Mouse (Mus musculus) fibroblast of lung, adult 2 months (primary cell): ENCODE results near the gene Klhl22.

ENCODE experiments used
- DNase-seq: peaks from one replicate; pipeline ENCODE4 v3.0.0-alpha.2; 2011; ENCODE audit warnings: low read depth

Gene Klhl22

GRCm38 (mm10) chr16:17802456-17802838, 43.0 kb downstream of the Klhl22 start:
- no peak for DNase-seq

GRCm38 (mm10) chr16:17802839-17803674, 43.6 kb downstream of the Klhl22 start:
- no peak for DNase-seq

GRCm38 (mm10) chr16:17803675-17804448, 44.4 kb downstream of the Klhl22 start:
- no peak for DNase-seq

- no peak for DNase-seq
Observed at GRCm38 (mm10) chr16:17804449-17804912, 45.1 kb downstream of the Klhl22 start.

- no peak for DNase-seq
Observed at GRCm38 (mm10) chr16:17804982-17805381, 45.6 kb downstream of the Klhl22 start.

- DNase-seq, result no peak
Observed at GRCm38 (mm10) chr16:17806581-17807191, 47.3 kb downstream of the Klhl22 start.

GRCm38 (mm10) chr16:17807192-17808009, 48.0 kb downstream of the Klhl22 start:
- no peak for DNase-seq

GRCm38 (mm10) chr16:17809125-17809524, 49.7 kb downstream of the Klhl22 start:
- DNase-seq, result peak; percentile 78

GRCm38 (mm10) chr16:17809711-17810110, 50.3 kb downstream of the Klhl22 start:
- DNase-seq, result peak; percentile 89

GRCm38 (mm10) chr16:17812120-17812519, 52.7 kb downstream of the Klhl22 start:
- DNase-seq, result no peak

- no peak for DNase-seq
Observed at GRCm38 (mm10) chr16:17813173-17813572, 53.8 kb downstream of the Klhl22 start.

- no peak for DNase-seq
Observed at GRCm38 (mm10) chr16:17815411-17816402, 56.3 kb downstream of the Klhl22 start.

GRCm38 (mm10) chr16:17816528-17816927, 57.1 kb downstream of the Klhl22 start:
- DNase-seq, result no peak

- DNase-seq, result no peak
Observed at GRCm38 (mm10) chr16:17826500-17826899, 67.1 kb downstream of the Klhl22 start.

GRCm38 (mm10) chr16:17828229-17828628, 68.8 kb downstream of the Klhl22 start:
- no peak for DNase-seq

- no peak for DNase-seq
Observed at GRCm38 (mm10) chr16:17828867-17829266, 69.4 kb downstream of the Klhl22 start.

GRCm38 (mm10) chr16:17830385-17831178, 71.2 kb downstream of the Klhl22 start:
- no peak for DNase-seq

GRCm38 (mm10) chr16:17831781-17832180, 72.4 kb downstream of the Klhl22 start:
- no peak for DNase-seq

GRCm38 (mm10) chr16:17832821-17833220, 73.4 kb downstream of the Klhl22 start, which contains the start of gene B830017H08Rik:
Gene B830017H08Rik, plus strand, starts transcription at chr16:17833121.
- DNase-seq, result no peak

GRCm38 (mm10) chr16:17833321-17833680, 73.9 kb downstream of the Klhl22 start:
- DNase-seq, result no peak
